Mouse (Mus musculus): ENCODE measurements around the gene Rhbdd3. TPM values are rescaled to one million over a fixed set of nuclear protein-coding genes. Genes with fewer than 3 reads are reported as not detected.

The Rhbdd3 gene
- polyA plus RNA-seq, 1 experiment = 13.8 TPM

DNA sequence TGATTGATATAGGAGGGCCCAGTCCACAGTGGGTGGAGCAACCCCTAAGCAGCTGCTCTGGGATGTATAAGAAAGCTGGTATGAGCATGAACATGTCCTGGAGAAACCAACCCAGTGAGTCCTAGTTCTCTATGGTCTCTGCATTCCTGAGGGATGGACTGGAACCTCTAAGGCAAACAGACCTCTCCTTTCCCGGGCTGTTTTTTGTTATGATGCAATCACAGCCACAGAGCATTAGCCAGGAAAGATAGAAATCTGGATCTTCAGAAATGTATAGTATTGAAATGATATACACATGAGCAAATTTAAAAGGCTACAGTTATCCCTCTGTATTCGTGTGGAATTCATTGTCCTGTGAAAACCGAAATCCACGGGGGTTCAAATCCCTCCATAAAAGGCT is 27.0 kb downstream of the Rhbdd3 start:
- Histone ChIP-seq H3K27ac (ENCODE audit: control insufficient read depth, insufficient read depth, low read depth, low read length, poor library complexity) (no peak overlapping the region), H3K4me3 (replicated peaks; ENCODE audit: control insufficient read depth, low read depth, low read length) (no peak overlapping the region), H3K4me1 (ENCODE audit: control insufficient read depth, insufficient read depth, low read length) (no peaks in the 10 kb centered on the region)
- TF ChIP-seq POLR2A (IDR thresholded peaks at IDR 0.05; ENCODE audit: borderline replicate concordance, control insufficient read depth, low read depth, low read length) (no peak), CTCF (IDR thresholded peaks at IDR 0.05; ENCODE audit: control insufficient read depth, insufficient read depth, low read length) (no peak)
- 77% methylated on average over 4 of the region's 4 CpGs for WGBS

DNA sequence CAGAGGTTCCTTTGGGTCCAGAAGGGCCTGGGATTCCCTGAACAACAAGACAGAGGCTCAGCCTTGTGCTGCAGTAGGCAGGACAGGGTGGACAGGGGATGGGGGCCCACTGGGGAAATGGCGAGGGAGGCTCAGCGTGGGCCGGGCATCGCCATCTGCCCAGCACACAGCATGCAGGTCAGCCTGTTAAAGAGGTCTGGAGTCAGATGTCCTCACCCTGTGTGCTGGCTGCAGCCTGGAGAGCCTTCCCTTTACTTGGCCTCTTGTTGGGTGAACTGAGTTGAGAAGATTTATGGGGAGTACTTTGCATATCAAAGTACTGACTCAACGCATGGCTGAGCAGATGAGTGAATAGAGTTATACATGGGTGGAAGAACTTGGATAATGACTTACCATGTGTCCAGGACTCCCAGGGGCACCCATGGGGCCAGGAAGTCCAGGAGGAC is 30.3 kb downstream of the Rhbdd3 start:
- H3K4me3 ChIP-seq (replicated peaks; ENCODE audit: control insufficient read depth, low read depth, low read length) = no peak overlapping the region
- H3K4me1 ChIP-seq (ENCODE audit: control insufficient read depth, insufficient read depth, low read length) = no peaks in the 10 kb centered on the region
- no peak overlapping the region for H3K27ac ChIP-seq (ENCODE audit: control insufficient read depth, insufficient read depth, low read depth, low read length, poor library complexity)
- WGBS = 84% methylated on average over 5 of the region's 5 CpGs
- TF ChIP-seq POLR2A (IDR thresholded peaks at IDR 0.05; ENCODE audit: borderline replicate concordance, control insufficient read depth, low read depth, low read length) (no peak), CTCF (IDR thresholded peaks at IDR 0.05; ENCODE audit: control insufficient read depth, insufficient read depth, low read length) (no peak)

DNA sequence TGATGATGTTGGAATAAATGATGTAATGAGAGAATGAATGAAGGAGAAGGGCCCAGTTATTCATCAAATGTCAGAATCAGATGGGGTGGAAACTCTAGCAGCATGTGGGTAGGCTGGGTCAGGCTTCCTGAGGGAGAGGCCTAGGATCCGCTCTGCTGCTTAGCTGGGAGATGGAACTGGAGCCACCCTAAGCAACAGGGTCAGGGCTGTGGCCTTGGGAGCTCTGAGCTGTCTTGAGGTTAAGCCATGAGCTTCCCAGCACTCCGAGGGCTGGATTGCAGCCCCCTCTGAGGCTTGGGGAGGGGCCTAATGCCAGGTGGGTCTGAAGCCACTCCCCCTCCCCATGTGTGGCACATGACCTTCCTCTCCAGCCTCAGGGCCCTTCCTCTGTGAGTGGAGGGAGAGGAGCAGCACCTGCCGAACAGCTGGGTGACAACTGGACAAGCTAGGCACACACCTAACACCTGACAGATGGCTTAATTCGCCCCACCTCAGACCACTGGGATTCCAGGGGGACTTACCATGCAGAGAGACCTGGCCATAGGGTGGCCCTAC is 31.5 kb downstream of the Rhbdd3 start:
- TF ChIP-seq POLR2A (IDR thresholded peaks at IDR 0.05; ENCODE audit: borderline replicate concordance, control insufficient read depth, low read depth, low read length) (no peak), CTCF (IDR thresholded peaks at IDR 0.05; ENCODE audit: control insufficient read depth, insufficient read depth, low read length) (no peak)
- Histone ChIP-seq H3K4me3 (replicated peaks; ENCODE audit: control insufficient read depth, low read depth, low read length) (no peak overlapping the region), H3K4me1 (ENCODE audit: control insufficient read depth, insufficient read depth, low read length) (no peaks in the 10 kb centered on the region), H3K27ac (ENCODE audit: control insufficient read depth, insufficient read depth, low read depth, low read length, poor library complexity) (no peak overlapping the region)
- WGBS = 80% methylated on average over 4 of the region's 4 CpGs

DNA sequence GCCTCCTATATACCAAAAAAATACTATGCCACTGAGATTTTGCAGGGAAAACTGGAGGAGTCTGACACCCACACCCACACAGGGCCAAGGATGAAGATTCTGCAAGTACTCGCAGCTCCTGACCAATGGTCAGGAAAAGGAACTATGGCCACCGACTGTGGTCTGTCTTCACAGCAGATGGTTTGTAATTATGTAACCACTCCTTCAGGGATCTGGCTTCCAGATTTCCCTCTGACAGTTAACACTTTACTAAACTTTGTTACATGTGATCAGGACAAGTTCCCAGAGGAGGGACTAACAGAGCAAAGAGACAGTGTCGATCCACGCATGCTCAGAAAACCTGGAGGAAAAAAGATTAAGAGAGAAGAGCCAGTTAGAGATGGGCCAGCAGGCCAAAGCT is 34.0 kb downstream of the Rhbdd3 start:
- TF ChIP-seq CTCF (IDR thresholded peaks at IDR 0.05; ENCODE audit: control insufficient read depth, insufficient read depth, low read length) (no peak), POLR2A (IDR thresholded peaks at IDR 0.05; ENCODE audit: borderline replicate concordance, control insufficient read depth, low read depth, low read length) (no peak)
- 23% methylated on average over 4 of the region's 4 CpGs for WGBS
- Histone ChIP-seq H3K4me3 (replicated peaks; ENCODE audit: control insufficient read depth, low read depth, low read length) (no peak overlapping the region), H3K27ac (ENCODE audit: control insufficient read depth, insufficient read depth, low read depth, low read length, poor library complexity) (no peak overlapping the region), H3K4me1 (ENCODE audit: control insufficient read depth, insufficient read depth, low read length) (no peaks in the 10 kb centered on the region)

DNA sequence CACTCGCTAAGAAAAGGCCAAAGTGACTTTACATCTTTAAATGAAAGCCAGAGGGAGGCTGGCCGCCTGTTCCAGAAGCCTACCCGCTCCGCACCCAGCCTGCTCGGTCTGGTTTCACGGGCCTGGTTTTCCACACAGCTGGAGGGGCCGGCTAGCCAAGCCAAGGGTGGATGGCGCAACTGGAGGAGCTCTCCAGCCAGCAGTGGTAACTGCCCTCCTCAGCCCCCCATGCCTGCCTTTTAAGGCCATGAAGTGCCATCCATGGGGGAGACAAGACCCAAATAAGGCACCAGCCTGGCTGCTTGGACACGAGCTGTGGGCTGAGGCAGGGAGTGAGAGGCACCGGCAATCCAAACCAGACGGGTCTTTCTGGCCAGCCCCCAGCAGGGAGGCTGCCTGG is 37.2 kb downstream of the Rhbdd3 start:
- H3K4me3 ChIP-seq (replicated peaks; ENCODE audit: control insufficient read depth, low read depth, low read length) = no peak overlapping the region
- 59% methylated on average over 11 of the region's 11 CpGs for WGBS
- no peak for TF ChIP-seq POLR2A (IDR thresholded peaks at IDR 0.05; ENCODE audit: borderline replicate concordance, control insufficient read depth, low read depth, low read length)
- no peak for TF ChIP-seq CTCF (IDR thresholded peaks at IDR 0.05; ENCODE audit: control insufficient read depth, insufficient read depth, low read length)
- no peaks in the 10 kb centered on the region for H3K4me1 ChIP-seq (ENCODE audit: control insufficient read depth, insufficient read depth, low read length)
- H3K27ac ChIP-seq (ENCODE audit: control insufficient read depth, insufficient read depth, low read depth, low read length, poor library complexity) = no peak overlapping the region

DNA sequence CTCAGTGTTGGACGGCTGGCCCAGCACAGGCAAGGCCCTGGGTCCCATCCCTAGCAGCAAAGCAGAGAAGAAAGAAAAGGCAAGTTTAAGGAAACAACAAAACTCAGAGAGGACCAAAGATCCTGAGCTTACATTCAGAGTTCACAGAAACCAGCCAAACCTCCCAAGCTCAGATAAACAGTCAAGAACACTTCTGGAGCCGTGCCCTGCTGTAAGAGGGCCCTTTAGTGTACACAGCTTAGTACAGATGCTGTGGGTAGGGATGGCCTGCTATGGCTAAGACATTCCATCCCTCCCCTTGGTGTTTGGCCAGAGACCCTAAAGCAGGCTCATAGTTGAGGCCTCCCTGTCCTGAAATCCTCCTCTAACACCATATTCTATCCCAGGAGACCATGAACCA is 39.9 kb downstream of the Rhbdd3 start:
- TF ChIP-seq POLR2A (IDR thresholded peaks at IDR 0.05; ENCODE audit: borderline replicate concordance, control insufficient read depth, low read depth, low read length) = no peak
- TF ChIP-seq CTCF (IDR thresholded peaks at IDR 0.05; ENCODE audit: control insufficient read depth, insufficient read depth, low read length) = no peak
- H3K27ac ChIP-seq (ENCODE audit: control insufficient read depth, insufficient read depth, low read depth, low read length, poor library complexity) = no peak overlapping the region
- WGBS = 65% methylated on average over 2 of the region's 2 CpGs
- no peak overlapping the region for H3K4me3 ChIP-seq (replicated peaks; ENCODE audit: control insufficient read depth, low read depth, low read length)
- no peaks in the 10 kb centered on the region for H3K4me1 ChIP-seq (ENCODE audit: control insufficient read depth, insufficient read depth, low read length)

DNA sequence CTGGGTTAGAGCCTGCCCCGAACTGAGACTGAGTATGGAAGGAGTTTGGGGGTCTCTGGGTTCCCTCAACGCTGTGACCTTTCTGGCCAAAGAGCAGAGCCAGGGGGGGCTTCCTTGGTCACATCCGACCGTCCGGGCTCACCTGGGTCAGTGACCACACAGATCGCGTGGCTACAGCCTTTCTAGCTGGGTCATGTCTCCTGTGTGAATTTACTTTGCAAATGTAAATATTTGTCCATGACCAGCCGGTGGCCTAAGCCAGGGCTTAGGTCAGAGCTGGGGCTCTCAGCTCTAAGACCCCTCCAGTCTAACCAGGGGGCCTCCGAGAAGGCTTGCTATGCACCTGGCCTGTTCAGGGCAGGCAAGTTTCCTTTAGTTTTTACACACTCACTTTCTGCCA is 40.6 kb downstream of the Rhbdd3 start:
- no peak for TF ChIP-seq CTCF (IDR thresholded peaks at IDR 0.05; ENCODE audit: control insufficient read depth, insufficient read depth, low read length)
- 87% methylated on average over 9 of the region's 9 CpGs for WGBS
- no peak overlapping the region for H3K4me3 ChIP-seq (replicated peaks; ENCODE audit: control insufficient read depth, low read depth, low read length)
- no peaks in the 10 kb centered on the region for H3K4me1 ChIP-seq (ENCODE audit: control insufficient read depth, insufficient read depth, low read length)
- H3K27ac ChIP-seq (ENCODE audit: control insufficient read depth, insufficient read depth, low read depth, low read length, poor library complexity) = no peak overlapping the region

DNA sequence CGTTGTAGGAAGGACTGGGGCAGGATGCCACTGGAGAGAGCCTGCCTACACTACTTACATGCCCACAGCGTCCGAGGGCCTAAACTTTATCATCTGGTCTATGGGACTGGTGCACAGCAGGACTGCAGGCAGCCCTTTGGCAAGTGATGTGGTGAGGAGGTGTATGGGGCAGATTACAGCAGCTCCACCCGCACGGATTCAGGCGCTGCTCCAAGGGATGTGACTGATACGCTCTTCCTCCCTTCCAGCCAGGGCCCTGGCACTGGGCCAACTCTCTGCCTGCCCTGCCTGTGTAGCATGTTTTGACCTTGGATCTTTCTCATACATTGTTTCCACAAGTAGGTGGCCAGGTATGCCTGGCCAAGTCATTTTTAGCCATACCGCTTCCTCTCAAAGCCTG is 41.9 kb downstream of the Rhbdd3 start:
- TF ChIP-seq POLR2A (IDR thresholded peaks at IDR 0.05; ENCODE audit: borderline replicate concordance, control insufficient read depth, low read depth, low read length) = no peak
- Histone ChIP-seq H3K27ac (ENCODE audit: control insufficient read depth, insufficient read depth, low read depth, low read length, poor library complexity) (no peak overlapping the region), H3K4me3 (replicated peaks; ENCODE audit: control insufficient read depth, low read depth, low read length) (no peak overlapping the region), H3K4me1 (ENCODE audit: control insufficient read depth, insufficient read depth, low read length) (no peaks in the 10 kb centered on the region)
- WGBS = 58% methylated on average over 8 of the region's 8 CpGs

DNA sequence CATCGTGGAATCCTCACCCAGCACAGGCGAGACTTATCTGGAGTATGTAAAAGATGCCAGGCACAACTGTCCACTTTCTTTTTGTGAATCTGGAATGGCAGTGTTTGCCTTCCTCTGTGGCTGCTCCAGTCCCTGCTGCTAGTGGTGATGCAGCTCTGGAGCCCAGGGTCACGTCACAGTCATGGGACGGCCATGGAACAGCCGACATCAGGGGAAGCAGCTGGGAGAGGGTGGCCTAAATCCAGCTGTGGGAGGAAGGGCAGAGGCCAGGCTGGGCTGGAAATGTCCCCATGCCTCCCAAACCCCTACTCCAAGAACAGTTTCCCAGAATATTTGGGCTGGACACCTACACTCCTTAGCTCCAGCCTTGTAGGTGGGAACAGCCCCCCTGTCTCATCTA is 42.5 kb downstream of the Rhbdd3 start:
- TF ChIP-seq POLR2A (IDR thresholded peaks at IDR 0.05; ENCODE audit: borderline replicate concordance, control insufficient read depth, low read depth, low read length) (no peak), CTCF (IDR thresholded peaks at IDR 0.05; ENCODE audit: control insufficient read depth, insufficient read depth, low read length) (no peak)
- H3K4me1 ChIP-seq (ENCODE audit: control insufficient read depth, insufficient read depth, low read length) = no peaks in the 10 kb centered on the region
- H3K27ac ChIP-seq (ENCODE audit: control insufficient read depth, insufficient read depth, low read depth, low read length, poor library complexity) = no peak overlapping the region
- H3K4me3 ChIP-seq (replicated peaks; ENCODE audit: control insufficient read depth, low read depth, low read length) = no peak overlapping the region
- 80% methylated on average over 5 of the region's 5 CpGs for WGBS

Measured in bone marrow, adult 2 months (tissue).